8 mouse cellular contexts compared by ENCODE assay signal in the genomic region with DNA sequence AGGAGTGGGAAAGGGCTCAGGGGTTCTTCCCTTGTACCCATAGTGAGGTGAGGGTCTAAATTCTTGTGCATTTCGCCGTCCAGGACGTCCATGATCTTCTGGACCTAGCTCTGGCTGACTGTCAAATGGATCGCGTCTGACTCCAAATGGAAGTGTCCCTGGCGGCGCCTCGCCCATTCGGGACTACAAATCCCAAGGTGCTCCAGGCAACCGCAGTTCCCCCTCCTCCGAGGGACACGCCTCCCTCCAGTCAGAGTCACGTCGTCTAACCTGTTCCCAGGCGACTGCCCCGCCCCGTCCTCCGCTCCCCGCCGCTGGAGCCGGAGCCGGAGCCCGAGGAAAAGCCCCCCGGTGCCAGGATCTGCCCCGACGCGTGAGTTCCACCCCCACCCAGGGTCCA. TPM values are rescaled to one million over a fixed set of nuclear protein-coding genes. Genes with fewer than 3 reads are reported as not detected.
DNase-seq lines count a peak whose midpoint lies in the region; ATAC-seq and TF ChIP-seq lines count a peak whose summit lies in the region.

No protein-coding gene starts in this region.

- intact Hi-C loops in heart, postnatal 14 days (cut with DNase I): loop anchor here (5.0 kb wide), 1 partner anchor 64 kb away; no protein-coding TSS in a partner anchor

- under 1% methylated on average over 27 of the region's 27 CpGs for WGBS in forebrain, embryonic 14.5 days
- under 1% methylated on average over 27 of the region's 27 CpGs for WGBS in liver, postnatal 0 days (ENCODE audit: insufficient replicate concordance)
- WGBS in neural tube, embryonic 13.5 days: under 1% methylated on average over 27 of the region's 27 CpGs

- H3K27ac ChIP-seq in ES-E14 (ENCODE audit: insufficient read depth, low read depth, low read length, poor library complexity, severe bottlenecking): no peak overlapping the region
- H3K27ac ChIP-seq in forebrain, embryonic 14.5 days (ENCODE audit: low read depth, low read length): no peak overlapping the region
- peak overlapping the region; percentile 39; the same call in 1 of the 2 replicates for H3K27ac ChIP-seq in liver, postnatal 0 days (ENCODE audit: low read depth)
- no peak overlapping the region for H3K27ac ChIP-seq in neural tube, embryonic 13.5 days (replicated peaks)

- peaks cover 2 to 19% of the 10 kb centered on the region in 2 experiments; a peak in 3 of 4 replicates for H3K4me1 ChIP-seq in ES-E14 (ENCODE audit: control insufficient read depth in 2 of 2, insufficient read depth in 2 of 2, low read length in 2 of 2, poor library complexity in 1 of 2)
- peaks cover 9% of the 10 kb centered on the region; the same call in 1 of the 2 replicates for H3K4me1 ChIP-seq in forebrain, embryonic 14.5 days (ENCODE audit: control insufficient read depth, insufficient read depth, low read length)
- H3K4me1 ChIP-seq in liver, postnatal 0 days (ENCODE audit: insufficient read depth): peaks cover 46% of the 10 kb centered on the region
- H3K4me1 ChIP-seq in neural tube, embryonic 13.5 days (replicated peaks): peaks cover 41% of the 10 kb centered on the region

- no peak for TF ChIP-seq CTCF in liver, postnatal 0 days (IDR thresholded peaks at IDR 0.05; ENCODE audit: low read depth)

- DNase-seq in ES-E14 (ENCODE audit: low read depth, low spot score): peak; percentile 76
- DNase-seq in cerebellum, adult 11 months: peak; percentile 91
- peak; percentile 95 for DNase-seq in forebrain, embryonic 14.5 days (ENCODE audit: low spot score)
- DNase-seq in heart, postnatal 14 days: peak; percentile 89 to 91
- peak; percentile 90 for DNase-seq in layer of hippocampus, adult 11-12 months (ENCODE audit: low spot score)
- peak; percentile 92 for DNase-seq in liver, postnatal 0 days
- peak; percentile 90 for DNase-seq in testis, postnatal 14 days (ENCODE audit: low spot score)

- H3K9me3 ChIP-seq in ES-E14 (ENCODE audit: control insufficient read depth, insufficient read depth, low read depth, low read length): no peaks in the 10 kb centered on the region
- H3K9me3 ChIP-seq in forebrain, embryonic 14.5 days (replicated peaks; ENCODE audit: control insufficient read depth, low read length): no peaks in the 10 kb centered on the region
- no peaks in the 10 kb centered on the region for H3K9me3 ChIP-seq in liver, postnatal 0 days (ENCODE audit: low read length)
- no peaks in the 10 kb centered on the region for H3K9me3 ChIP-seq in neural tube, embryonic 13.5 days

- ATAC-seq in forebrain, embryonic 14.5 days: peak; percentile 74
- ATAC-seq in liver, postnatal 0 days: peak; percentile 82
- peak; percentile 55 for ATAC-seq in neural tube, embryonic 13.5 days (ENCODE audit: low read depth)

- peak overlapping the region; percentile 80 to 95 for H3K4me3 ChIP-seq in ES-E14 (ENCODE audit: insufficient read depth in 1 of 2, low read depth in 1 of 2, low read length in 2 of 2, poor library complexity in 1 of 2, severe bottlenecking in 1 of 2)
- H3K4me3 ChIP-seq in forebrain, embryonic 14.5 days (ENCODE audit: low read depth, low read length): peak overlapping the region; percentile 55
- H3K4me3 ChIP-seq in liver, postnatal 0 days (ENCODE audit: low read depth, low read length): peak overlapping the region; percentile 65
- H3K4me3 ChIP-seq in neural tube, embryonic 13.5 days: peak overlapping the region; percentile 72

- H3K36me3 ChIP-seq in ES-E14 (ENCODE audit: control insufficient read depth, insufficient read depth, low read length, poor library complexity, severe bottlenecking): peaks cover 17% of the 10 kb centered on the region
- H3K36me3 ChIP-seq in forebrain, embryonic 14.5 days (ENCODE audit: control insufficient read depth, insufficient read depth, low read length): peaks cover 11% of the 10 kb centered on the region
- H3K36me3 ChIP-seq in liver, postnatal 0 days (replicated peaks; ENCODE audit: insufficient read depth, low read length): peaks cover 9% of the 10 kb centered on the region; the same call in 1 of the 2 replicates
- peaks cover 21% of the 10 kb centered on the region for H3K36me3 ChIP-seq in neural tube, embryonic 13.5 days

- in situ Hi-C loops in ES-E14 (cut with MboI; ENCODE audit: low sequenced_read_pairs in 2 of 2, unreplicated experiment in 2 of 2): no loop called here

- no peaks in the 10 kb centered on the region for H3K27me3 ChIP-seq in forebrain, embryonic 14.5 days (replicated peaks; ENCODE audit: control insufficient read depth, insufficient read depth, low read length)
- H3K27me3 ChIP-seq in liver, postnatal 0 days (ENCODE audit: insufficient read depth, low read length): no peaks in the 10 kb centered on the region
- H3K27me3 ChIP-seq in neural tube, embryonic 13.5 days: peaks cover 11% of the 10 kb centered on the region; the same call in 1 of the 2 replicates

- no peak for TF ChIP-seq EP300 in liver, postnatal 0 days (IDR thresholded peaks at IDR 0.05; ENCODE audit: low read depth)

- peak overlapping the region; percentile 99 for H3K4me2 ChIP-seq in forebrain, embryonic 14.5 days (ENCODE audit: low read length)
- H3K4me2 ChIP-seq in liver, postnatal 0 days (ENCODE audit: low read depth, low read length): peak overlapping the region; percentile 99
- peak overlapping the region; percentile 95 for H3K4me2 ChIP-seq in neural tube, embryonic 13.5 days

- H3K9ac ChIP-seq in ES-E14 (ENCODE audit: insufficient read depth, low read depth, low read length, poor library complexity, severe bottlenecking): peak overlapping the region; percentile 60
- H3K9ac ChIP-seq in forebrain, embryonic 14.5 days (ENCODE audit: low read length): peak overlapping the region; percentile 40; the same call in 1 of the 2 replicates
- peak overlapping the region; percentile 63 for H3K9ac ChIP-seq in liver, postnatal 0 days (replicated peaks)
- peak overlapping the region; percentile 70 for H3K9ac ChIP-seq in neural tube, embryonic 13.5 days

TF ChIP-seq in ES-E14, 5 proteins besides CTCF, POLR2A, EP300 and RAD21:
- TF ChIP-seq ZC3H11A (IDR thresholded peaks at IDR 0.05; ENCODE audit: borderline replicate concordance, low read depth, low read length): no peak
- peak; percentile 89 for TF ChIP-seq HCFC1 (IDR thresholded peaks at IDR 0.05; ENCODE audit: borderline replicate concordance, insufficient read depth, low read length)
TF ChIP-seq in ES-E14: peak in this region for 1.

RNA-seq across cellular contexts. Expression of a gene that starts 1.4 kb away (rescaled TPM):
- total RNA-seq in ES-E14 (2012; rRNA removed): 5.3 and 7.4 TPM in 2 replicates
- polyA plus RNA-seq in forebrain, embryonic 14.5 days (2014; fragmentation: Nextera tagmentation; extraction: Ambion mirVana): 1.1 and 1.3 TPM in 2 replicates
- 10 to 100 TPM; 25.0 to 28.4 TPM for total RNA-seq in heart, postnatal 14 days (2021)
- polyA plus RNA-seq in liver, postnatal 0 days (2015; fragmentation: Nextera tagmentation; extraction: Ambion mirVana): 0.47 and 0.69 TPM in 2 replicates
- 1.2 and 3.4 TPM in 2 replicates for polyA plus RNA-seq in neural tube, embryonic 13.5 days (2015; fragmentation: Nextera tagmentation; extraction: Ambion mirVana)

RNA-seq across cellular contexts. Expression of a gene that starts 1.7 kb away (rescaled TPM):
- 18.3 and 26.7 TPM in 2 replicates for total RNA-seq in ES-E14 (2012; rRNA removed)
- 18.4 and 20.0 TPM in 2 replicates for polyA plus RNA-seq in forebrain, embryonic 14.5 days (2014; fragmentation: Nextera tagmentation; extraction: Ambion mirVana)
- total RNA-seq in heart, postnatal 14 days (2021): 1 to 10 TPM; 6.5 to 9.4 TPM
- polyA plus RNA-seq in liver, postnatal 0 days (2015; fragmentation: Nextera tagmentation; extraction: Ambion mirVana): 7.7 and 7.8 TPM in 2 replicates
- polyA plus RNA-seq in neural tube, embryonic 13.5 days (2015; fragmentation: Nextera tagmentation; extraction: Ambion mirVana): 19.8 and 21.1 TPM in 2 replicates

RNA-seq across cellular contexts. Expression of a gene that starts 16.4 kb away (rescaled TPM):
- total RNA-seq in ES-E14 (2012; rRNA removed): 48.0 and 53.2 TPM in 2 replicates
- 99.5 and 101 TPM in 2 replicates for polyA plus RNA-seq in forebrain, embryonic 14.5 days (2014; fragmentation: Nextera tagmentation; extraction: Ambion mirVana)
- total RNA-seq in heart, postnatal 14 days (2021): 10 to 100 TPM; 41.1 to 48.0 TPM
- polyA plus RNA-seq in liver, postnatal 0 days (2015; fragmentation: Nextera tagmentation; extraction: Ambion mirVana): 9.6 and 9.8 TPM in 2 replicates
- 90.7 and 96.1 TPM in 2 replicates for polyA plus RNA-seq in neural tube, embryonic 13.5 days (2015; fragmentation: Nextera tagmentation; extraction: Ambion mirVana)

RNA-seq across cellular contexts. Expression of a gene that starts 20.9 kb away (rescaled TPM):
- 38.8 and 62.6 TPM in 2 replicates for total RNA-seq in ES-E14 (2012; rRNA removed)
- polyA plus RNA-seq in forebrain, embryonic 14.5 days (2014; fragmentation: Nextera tagmentation; extraction: Ambion mirVana): 12.9 and 15.2 TPM in 2 replicates
- total RNA-seq in heart, postnatal 14 days (2021): 10 to 100 TPM; 12.4 to 15.7 TPM
- 3.8 and 4.6 TPM in 2 replicates for polyA plus RNA-seq in liver, postnatal 0 days (2015; fragmentation: Nextera tagmentation; extraction: Ambion mirVana)
- 18.6 and 20.5 TPM in 2 replicates for polyA plus RNA-seq in neural tube, embryonic 13.5 days (2015; fragmentation: Nextera tagmentation; extraction: Ambion mirVana)

RNA-seq across cellular contexts. Expression of a gene that starts 43.0 kb away (rescaled TPM):
- 10.1 and 19.5 TPM in 2 replicates for total RNA-seq in ES-E14 (2012; rRNA removed)
- polyA plus RNA-seq in forebrain, embryonic 14.5 days (2014; fragmentation: Nextera tagmentation; extraction: Ambion mirVana): 0.81 and 1.3 TPM in 2 replicates
- under 1 TPM; 0.45 to 0.63 TPM for total RNA-seq in heart, postnatal 14 days (2021)
- 0.12 and 0.32 TPM in 2 replicates for polyA plus RNA-seq in liver, postnatal 0 days (2015; fragmentation: Nextera tagmentation; extraction: Ambion mirVana)
- polyA plus RNA-seq in neural tube, embryonic 13.5 days (2015; fragmentation: Nextera tagmentation; extraction: Ambion mirVana): 4.0 and 5.3 TPM in 2 replicates
